Mouse (Mus musculus) MEL (cell line): Measurements from ENCODE around the gene Gm35315.

Source experiments
- CTCF ChIP-seq, 3 experiments: IDR thresholded peaks in 2 of 3; conservative IDR thresholded peaks in 1 of 3; 2 replicates each; pipeline ENCODE4 v1.5.1; 2011 to 2012; ENCODE audit warnings: low read length in 3 of 3, low read depth in 2 of 3, mild to moderate bottlenecking in 2 of 3, improper control_type of control experiment in 1 of 3, inconsistent platforms in 1 of 3, mixed read lengths in 1 of 3, moderate library complexity in 1 of 3; ENCODE audit not compliant: control insufficient read depth in 1 of 3, insufficient read depth in 1 of 3, poor library complexity in 1 of 3, severe bottlenecking in 1 of 3
- EP300 ChIP-seq, 2 experiments: IDR thresholded peaks; 2 replicates each; pipeline ENCODE4 v1.6.1; 2011; ENCODE audit warnings: improper control_type of control experiment in 2 of 2, low read length in 2 of 2, low read depth in 1 of 2, mild to moderate bottlenecking in 1 of 2
- ETS1 ChIP-seq: IDR thresholded peaks from 2 replicates; pipeline ENCODE4 v1.6.1; 2012; ENCODE audit warnings: low read depth, mild to moderate bottlenecking, inconsistent platforms, low read length, improper control_type of control experiment, moderate library complexity
- MAFK ChIP-seq: IDR thresholded peaks from 2 replicates; pipeline ENCODE4 v1.6.1; 2011; ENCODE audit warnings: low read depth, mild to moderate bottlenecking, low read length, improper control_type of control experiment, borderline replicate concordance
- NELFE ChIP-seq: IDR thresholded peaks from 2 replicates; pipeline ENCODE4 v1.6.1; 2011; ENCODE audit warnings: low read depth, low read length, improper control_type of control experiment
- POLR2A ChIP-seq, 2 experiments: IDR thresholded peaks; 2 replicates each; pipeline ENCODE4 v1.6.1; 2011 to 2012; ENCODE audit warnings: low read length in 2 of 2, mild to moderate bottlenecking in 2 of 2, control low read depth in 1 of 2, improper control_type of control experiment in 1 of 2, low read depth in 1 of 2, moderate library complexity in 1 of 2; ENCODE audit not compliant: control insufficient read depth in 1 of 2, insufficient read depth in 1 of 2, poor library complexity in 1 of 2
- POLR2AphosphoS2 ChIP-seq: IDR thresholded peaks from 2 replicates; pipeline ENCODE4 v1.6.1; 2011; ENCODE audit warnings: low read length, improper control_type of control experiment
- RAD21 ChIP-seq: IDR thresholded peaks from 2 replicates; pipeline ENCODE4 v1.6.1; 2011; ENCODE audit warnings: mild to moderate bottlenecking, low read depth, low read length, improper control_type of control experiment
- SIN3A ChIP-seq: IDR thresholded peaks from 2 replicates; pipeline ENCODE4 v1.6.1; 2012; ENCODE audit warnings: low read length, improper control_type of control experiment, inconsistent platforms
- TAL1 ChIP-seq: IDR thresholded peaks from 2 replicates; pipeline ENCODE4 v1.6.1; 2012; ENCODE audit warnings: mild to moderate bottlenecking, inconsistent platforms, low read length, moderate library complexity, mixed read lengths
- TBP ChIP-seq: IDR thresholded peaks from 2 replicates; pipeline ENCODE4 v1.8.0; 2011; ENCODE audit warnings: low read depth, low read length, improper control_type of control experiment
- ZMIZ1 ChIP-seq: IDR thresholded peaks from 2 replicates; pipeline ENCODE4 v1.6.1; 2012; ENCODE audit warnings: low read depth, mild to moderate bottlenecking, inconsistent platforms, low read length, improper control_type of control experiment, moderate library complexity
- ZNF384 ChIP-seq: IDR thresholded peaks from 2 replicates; pipeline ENCODE4 v1.6.1; 2012; ENCODE audit warnings: low read depth, mild to moderate bottlenecking, inconsistent platforms, low read length, improper control_type of control experiment

DNA sequence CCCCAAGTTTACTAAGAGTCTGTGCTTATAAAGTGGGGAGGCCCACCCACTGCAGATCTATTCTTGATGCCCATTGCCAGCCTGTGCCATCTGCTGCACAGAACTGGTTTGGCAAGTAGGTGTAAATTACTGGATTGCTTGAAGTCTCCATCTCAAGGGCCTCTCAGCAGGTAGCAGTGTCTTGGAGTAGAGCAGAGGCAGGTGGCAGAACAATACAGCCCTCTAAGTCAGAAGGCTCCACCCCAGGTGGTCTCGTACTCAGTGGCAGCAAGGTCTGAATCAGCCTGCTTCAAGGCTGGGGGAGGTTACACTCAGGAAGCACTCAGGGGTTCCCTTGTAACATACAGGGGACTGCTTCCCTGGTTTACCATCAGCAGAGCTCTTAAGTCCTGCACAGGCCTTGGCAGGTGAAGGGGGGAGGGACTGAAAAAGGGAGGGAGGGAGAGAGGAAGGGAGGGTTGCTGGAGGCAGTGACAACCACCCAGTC lies 4.8 kb upstream of the Gm35315 start:
- TF ChIP-seq RAD21 (no peak), POLR2A (IDR thresholded peaks at IDR 0.05; ENCODE audit: control insufficient read depth in 1 of 2, insufficient read depth in 1 of 2, low read depth in 1 of 2, low read length in 2 of 2, poor library complexity in 1 of 2) (no peak), MAFK (no peak), TBP (no peak), ETS1 (no peak), ZNF384 (no peak), TAL1 (no peak), CTCF (IDR thresholded peaks at IDR 0.05 in 2 of 3, conservative IDR thresholded peaks at IDR 0.05 in 1 of 3; ENCODE audit: control insufficient read depth in 1 of 3, insufficient read depth in 1 of 3, low read depth in 2 of 3, low read length in 3 of 3, poor library complexity in 1 of 3, severe bottlenecking in 1 of 3) (no peak), ZMIZ1 (no peak), POLR2AphosphoS2 (no peak), NELFE (no peak), SIN3A (no peak), EP300 (IDR thresholded peaks at IDR 0.05; ENCODE audit: low read depth in 1 of 2, low read length in 2 of 2) (no peak)
